Mouse (Mus musculus) hindbrain, embryonic 14.5 days (tissue): Measurements from ENCODE around the gene Grm1. TPM values are rescaled to one million over a fixed set of nuclear protein-coding genes. Genes with fewer than 3 reads are reported as not detected.

Experiments used
- ATAC-seq: fragments of 200-750 bp; cut with Nextera tagmentation; 2 replicates; pipeline ENCODE4 v1.8.0; 2017; ENCODE audit warnings: moderate number of reproducible peaks, mild to moderate bottlenecking, moderate TSS enrichment, moderate library complexity; ENCODE audit not compliant: low FRiP score
- DNase-seq: peaks from one replicate; pipeline ENCODE4 v3.0.0-alpha.2; 2015; ENCODE audit warnings: low spot score
- H3K27ac ChIP-seq: fragments of 300-500 bp; sonication (generic); 2 replicates; pipeline ENCODE4 v1.5.1; 2014; ENCODE audit warnings: mild to moderate bottlenecking, moderate library complexity
- H3K27me3 ChIP-seq: fragments of 300-500 bp; sonication (generic); 2 replicates; pipeline ENCODE4 v1.6.1; 2014; ENCODE audit warnings: mild to moderate bottlenecking, low read length, mixed read lengths; ENCODE audit not compliant: control insufficient read depth, insufficient read depth
- H3K36me3 ChIP-seq: fragments of 300-500 bp; sonication (generic); replicated peaks from 2 replicates; pipeline ENCODE4 v1.6.1; 2014; ENCODE audit not compliant: control insufficient read depth, insufficient read depth
- H3K4me1 ChIP-seq: fragments of 300-500 bp; sonication (generic); replicated peaks from 2 replicates; pipeline ENCODE4 v1.6.1; 2014; ENCODE audit warnings: antibody characterized with exemption, low read length, mixed read lengths; ENCODE audit not compliant: control insufficient read depth, insufficient read depth
- H3K4me2 ChIP-seq: fragments of 300-500 bp; sonication (generic); replicated peaks from 2 replicates; pipeline ENCODE4 v1.6.1; 2014; ENCODE audit warnings: mild to moderate bottlenecking, moderate library complexity
- H3K4me3 ChIP-seq: fragments of 300-500 bp; sonication (generic); replicated peaks from 2 replicates; pipeline ENCODE4 v1.5.1; 2014; ENCODE audit warnings: mild to moderate bottlenecking, low read length
- H3K9ac ChIP-seq: fragments of 300-500 bp; sonication (generic); 2 replicates; pipeline ENCODE4 v1.6.1; 2014
- H3K9me3 ChIP-seq: fragments of 300-500 bp; sonication (generic); 2 replicates; pipeline ENCODE4 v1.6.1; 2016; ENCODE audit warnings: low read length; ENCODE audit not compliant: control insufficient read depth
- WGBS: fragments of 180-500 bp; shearing (Covaris S2); extraction: QIAGEN DNeasy Blood & Tissue Kit; methylation state at CpG from one replicate; pipeline ENCODE4 v1.1.7; 2014; 5-methylcytosine and 5-hydroxymethylcytosine counted together
- polyA plus RNA-seq: library from polyadenylated mRNA; unstranded; fragments of >200 nt; fragmentation: Nextera tagmentation; extraction: Ambion mirVana; gene quantifications from 2 replicates; pipeline ENCODE4 v1.2.1, GENCODE M21; 2014

Grm1 gene
- 5.1 and 6.1 TPM in 2 replicates for polyA plus RNA-seq

DNA sequence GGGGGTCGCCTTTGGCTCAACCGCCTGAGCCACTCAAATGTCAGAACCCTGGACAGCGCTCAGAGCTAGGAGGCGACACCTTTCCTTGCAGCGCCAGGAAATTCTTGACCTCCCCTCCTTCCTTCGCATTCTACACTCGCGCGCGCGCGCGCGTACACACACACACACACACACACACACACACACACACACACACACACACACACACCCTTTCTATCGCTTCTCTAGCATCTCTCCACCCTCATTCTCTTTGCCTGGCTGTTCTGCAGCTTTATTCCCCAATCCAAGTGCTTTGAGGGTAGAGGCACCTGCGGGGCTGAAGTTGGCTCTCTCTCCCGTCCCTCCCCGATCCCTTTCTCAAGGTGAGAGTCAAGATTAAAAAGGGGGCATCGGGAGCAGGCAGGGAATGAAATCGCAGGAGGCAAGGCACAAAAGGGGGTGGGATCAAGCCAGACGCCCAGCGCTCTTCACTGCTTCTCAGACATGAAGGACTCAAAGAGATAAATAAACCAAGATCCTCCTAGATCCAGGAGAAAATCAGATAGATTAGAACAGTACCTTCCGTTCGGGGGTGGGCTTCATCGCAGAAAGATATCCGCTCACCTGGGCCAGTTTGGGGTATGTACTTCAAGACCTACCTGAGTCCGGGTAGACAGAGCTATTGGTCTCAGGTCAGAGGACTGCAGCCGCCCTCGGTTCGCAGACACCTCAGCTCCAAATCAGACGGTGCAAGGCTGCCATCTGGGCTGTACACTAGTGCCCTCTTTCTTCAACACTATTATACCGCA lies at the start of gene Grm1:
Gene Grm1 (minus strand): TSS at position 746 of the 788 bp plus-strand sequence.
- Histone ChIP-seq H3K4me3 (peak within 1 kb of the TSS; percentile 36), H3K4me1 (0 out of 2 replicates have a peak, but pooled peaks cover 10% of the 10 kb centered on the region), H3K27ac (no peak within 1 kb of the TSS), H3K9me3 (no peaks in the 10 kb centered on the region), H3K36me3 (no peaks in the 10 kb centered on the region), H3K27me3 (peaks cover 29% of the 10 kb centered on the region), H3K4me2 (peak within 1 kb of the TSS; percentile 57), H3K9ac (peak within 1 kb of the TSS; percentile 44)
- 2% methylated on average over 32 of the region's 32 CpGs for WGBS
- DNase-seq, result peak; percentile 58
- ATAC-seq, result peak; percentile 85

DNA sequence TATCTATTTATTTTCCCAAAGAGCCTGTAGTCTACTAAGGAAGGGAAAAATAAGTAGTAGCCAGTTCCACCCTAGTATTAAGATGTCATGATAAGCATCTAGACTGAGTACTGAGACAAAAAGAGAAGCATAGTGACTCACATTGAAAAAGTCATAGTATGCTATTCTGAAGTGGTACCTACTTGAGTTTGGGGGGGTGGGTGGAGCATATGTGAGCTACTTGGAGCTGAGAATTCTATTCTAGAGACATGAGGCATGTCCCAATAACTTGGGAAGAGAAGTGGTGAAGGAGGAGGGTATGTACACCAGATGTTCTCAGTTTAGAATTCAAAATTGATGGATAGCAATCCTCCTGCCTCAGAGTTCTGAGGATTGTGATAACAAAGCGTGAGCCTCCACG lies 39.6 kb upstream of the Grm1 start:
- Histone ChIP-seq H3K4me3 (no peak overlapping the region), H3K27me3 (no peaks in the 10 kb centered on the region), H3K9me3 (0 out of 2 replicates have a peak, but pooled peaks cover 5% of the 10 kb centered on the region), H3K9ac (no peak overlapping the region), H3K4me2 (no peak overlapping the region), H3K4me1 (no peaks in the 10 kb centered on the region), H3K36me3 (no peaks in the 10 kb centered on the region), H3K27ac (no peak overlapping the region)
- ATAC-seq (no peak), DNase-seq (no peak)
- 98% methylated on average over 2 of the region's 2 CpGs for WGBS

DNA sequence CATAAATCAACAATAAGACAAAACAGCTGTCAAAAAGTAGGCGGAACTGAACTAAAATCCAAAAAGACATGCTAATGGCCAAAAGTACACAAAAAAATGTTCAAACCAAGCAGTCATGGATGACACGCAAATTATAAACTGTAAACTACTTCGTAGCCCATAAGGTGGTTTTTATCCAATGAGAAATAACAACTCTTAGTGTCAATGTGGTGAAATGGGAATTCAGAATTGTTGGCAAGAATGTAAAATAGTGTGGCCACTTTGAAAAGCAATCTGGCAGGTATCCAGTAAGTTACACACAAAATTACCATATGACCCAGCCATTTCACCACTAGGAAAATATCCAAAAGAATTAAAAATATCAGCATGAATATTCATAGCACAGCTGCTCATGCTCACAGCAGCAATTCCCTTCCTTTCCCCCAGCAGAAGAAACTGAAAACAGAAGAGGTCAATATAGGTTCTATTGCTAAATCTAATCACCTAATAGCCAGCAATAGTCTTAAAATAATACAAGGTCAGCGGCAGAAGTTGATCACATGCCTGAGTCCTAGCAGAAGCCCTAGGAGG lies 16.4 kb upstream of the Grm1 start:
- 76% methylated on average over 4 of the region's 4 CpGs for WGBS
- peak; percentile 33 for DNase-seq
- ATAC-seq, result no peak
- Histone ChIP-seq H3K4me1 (no peaks in the 10 kb centered on the region), H3K9ac (no peak overlapping the region), H3K9me3 (no peaks in the 10 kb centered on the region), H3K4me3 (no peak overlapping the region), H3K36me3 (no peaks in the 10 kb centered on the region), H3K4me2 (no peak overlapping the region), H3K27ac (no peak overlapping the region), H3K27me3 (no peaks in the 10 kb centered on the region)

- no peak for ATAC-seq
- no peak for DNase-seq
- H3K4me1 ChIP-seq, result 0 out of 2 replicates have a peak, but pooled peaks cover under 1% of the 10 kb centered on the region
- no peak overlapping the region for H3K4me2 ChIP-seq
- no peak overlapping the region for H3K9ac ChIP-seq
- H3K4me3 ChIP-seq, result no peak overlapping the region
- no peaks in the 10 kb centered on the region for H3K9me3 ChIP-seq
- H3K27me3 ChIP-seq, result peaks cover 11% of the 10 kb centered on the region
- 85% methylated on average over 3 of the region's 3 CpGs for WGBS
- H3K27ac ChIP-seq, result no peak overlapping the region
- H3K36me3 ChIP-seq, result no peaks in the 10 kb centered on the region
These were observed 4.2 kb upstream of the Grm1 start for GRCm38 (mm10) chr10:11086348-11086747.

GRCm38 (mm10) chr10:11080725-11081610 lies 1.2 kb downstream of the Grm1 start:
- ATAC-seq (no peak), DNase-seq (no peak)
- Histone ChIP-seq H3K4me3 (peak overlapping the region; percentile 36), H3K4me2 (peak overlapping the region; percentile 57), H3K9me3 (no peaks in the 10 kb centered on the region), H3K36me3 (no peaks in the 10 kb centered on the region), H3K27me3 (peaks cover 29% of the 10 kb centered on the region), H3K4me1 (0 out of 2 replicates have a peak, but pooled peaks cover 10% of the 10 kb centered on the region), H3K9ac (peak overlapping the region; percentile 45), H3K27ac (no peak overlapping the region)
- WGBS, result 7% methylated on average over 25 of the region's 25 CpGs

GRCm38 (mm10) chr10:11080013-11080724 lies 2.0 kb downstream of the Grm1 start:
- Histone ChIP-seq H3K4me3 (peak overlapping the region; percentile 36), H3K4me1 (0 out of 2 replicates have a peak, but pooled peaks cover 10% of the 10 kb centered on the region), H3K27ac (no peak overlapping the region), H3K4me2 (peak overlapping the region; percentile 57), H3K27me3 (peaks cover 29% of the 10 kb centered on the region), H3K9ac (peak overlapping the region; percentile 45; the same call in 1 of the 2 replicates), H3K9me3 (no peaks in the 10 kb centered on the region), H3K36me3 (no peaks in the 10 kb centered on the region)
- DNase-seq, result no peak
- WGBS, result 9% methylated on average over 33 of the region's 33 CpGs
- ATAC-seq, result no peak

GRCm38 (mm10) chr10:11079506-11079905 lies 2.6 kb downstream of the Grm1 start:
- H3K27ac ChIP-seq, result no peak overlapping the region
- no peak for ATAC-seq
- no peak overlapping the region for H3K9ac ChIP-seq
- H3K36me3 ChIP-seq, result no peaks in the 10 kb centered on the region
- H3K4me3 ChIP-seq, result peak overlapping the region; percentile 36
- peaks cover 29% of the 10 kb centered on the region for H3K27me3 ChIP-seq
- H3K4me1 ChIP-seq, result 0 out of 2 replicates have a peak, but pooled peaks cover 10% of the 10 kb centered on the region
- 71% methylated on average over 8 of the region's 8 CpGs for WGBS
- H3K9me3 ChIP-seq, result no peaks in the 10 kb centered on the region
- no peak for DNase-seq
- H3K4me2 ChIP-seq, result peak overlapping the region; percentile 57

- Histone ChIP-seq H3K27me3 (no peaks in the 10 kb centered on the region), H3K4me1 (no peaks in the 10 kb centered on the region), H3K36me3 (no peaks in the 10 kb centered on the region), H3K27ac (no peak overlapping the region), H3K4me3 (no peak overlapping the region), H3K9ac (no peak overlapping the region), H3K4me2 (no peak overlapping the region), H3K9me3 (no peaks in the 10 kb centered on the region)
- DNase-seq, result no peak
- WGBS, result 78% methylated on average over 2 of the region's 2 CpGs
- no peak for ATAC-seq
These were observed 17.0 kb downstream of the Grm1 start for GRCm38 (mm10) chr10:11065136-11065535.
